9 mouse cellular contexts compared by ENCODE assay signal in the genomic region with DNA sequence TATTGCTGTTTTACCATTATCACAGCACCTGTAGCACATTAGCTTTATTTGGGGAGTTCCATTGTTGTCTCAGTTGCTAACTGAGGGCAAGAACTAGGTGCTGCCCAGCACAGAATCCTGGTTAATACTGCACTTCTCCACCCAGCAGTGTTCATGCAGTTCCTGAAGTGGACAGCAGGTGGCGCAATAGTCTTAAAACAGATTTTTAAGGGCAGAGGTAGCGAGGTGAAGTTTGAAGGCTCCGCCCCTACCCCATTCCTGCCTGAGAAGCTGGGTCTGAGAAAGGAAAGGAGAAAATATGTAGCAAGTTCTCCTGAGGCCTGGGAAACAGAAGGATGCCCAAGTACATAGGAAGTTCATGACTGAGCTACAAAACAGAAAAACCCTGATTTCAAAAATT. TPM values are rescaled to one million over a fixed set of nuclear protein-coding genes. Genes with fewer than 3 reads are reported as not detected.
DNase-seq lines count a peak whose midpoint lies in the region; ATAC-seq and TF ChIP-seq lines count a peak whose summit lies in the region.
"Had no signal": no experiment of that assay in that cellular context is flagged by ENCODE, and none has a peak within 500 bp of the region (broad histone marks: within the 10 kb centered on the region; RNA-seq: fewer than 3 reads in every experiment).

No protein-coding gene starts in this region.

- DNase-seq in MEL-GATA-1-ER (ENCODE audit: extremely low read depth, low read depth): peak; percentile 60
- DNase-seq in heart, postnatal 14 days: peak; percentile 79 to 93
- peak; percentile 62 for DNase-seq in layer of hippocampus, adult 9-11 months
- peak; percentile 78 for DNase-seq in right cerebral cortex, postnatal 25 days
- DNase-seq in yolk sac, embryonic 10.5 days (ENCODE audit: low spot score): peak; percentile 72

- peaks cover 18% of the 10 kb centered on the region for H3K4me1 ChIP-seq in bone marrow macrophage, adult 2 months (ENCODE audit: control insufficient read depth, insufficient read depth, low read length)

- no peak overlapping the region for H3K4me3 ChIP-seq in bone marrow macrophage, adult 2 months (ENCODE audit: insufficient read depth, low read length)

- peak; percentile 55 for TF ChIP-seq CTCF in bone marrow macrophage, adult 2 months (IDR thresholded peaks at IDR 0.05; ENCODE audit: low read depth, low read length)

- peak; percentile 55 for ATAC-seq in erythroblast, adult 5-6 weeks (replicated peaks; ENCODE audit: low FRiP score, poor library complexity, severe bottlenecking)
- peak; percentile 60 for ATAC-seq in megakaryocyte progenitor cell, adult 5-6 weeks (replicated peaks; ENCODE audit: poor library complexity)

- intact Hi-C loops in heart, postnatal 14 days (cut with DNase I): loop anchor here (1.0 to 5.0 kb wide), 5 partner anchors 23 to 345 kb away; a partner anchor contains a TSS

- TF ChIP-seq POLR2A in bone marrow macrophage, adult 2 months (IDR thresholded peaks at IDR 0.05; ENCODE audit: borderline replicate concordance, low read depth, low read length): no peak

- H3K27ac ChIP-seq in bone marrow macrophage, adult 2 months (ENCODE audit: insufficient read depth, low read depth, low read length): no peak overlapping the region
- H3K27ac ChIP-seq: macrophage had no signal

RNA-seq across cellular contexts. Expression of a gene that starts 11.9 kb away (rescaled TPM):
- polyA plus RNA-seq in bone marrow macrophage, adult 2 months (2012; ENCODE audit: insufficient read depth, insufficient read length, missing spikeins): 129 and 144 TPM in 2 replicates
- total RNA-seq in erythroblast, adult 5-6 weeks (2015; ENCODE audit: low replicate concordance): 35.9 and 75.1 TPM in 2 replicates
- 13.7 and 19.5 TPM in 2 replicates for total RNA-seq in erythroblast, adult 5-6 weeks (2017; ENCODE audit: low replicate concordance)
- total RNA-seq in heart, postnatal 14 days (2021): 10 to 100 TPM; 62.3 to 63.1 TPM
- 111 and 112 TPM in 2 replicates for total RNA-seq in megakaryocyte progenitor cell, adult 5-6 weeks (2015)
- 76.3 and 94.7 TPM in 2 replicates for total RNA-seq in megakaryocyte progenitor cell, adult 5-6 weeks (2017)

RNA-seq across cellular contexts. Expression of a gene that starts 36.8 kb away (rescaled TPM):
- 3.7 and 5.1 TPM in 2 replicates for polyA plus RNA-seq in bone marrow macrophage, adult 2 months (2012; ENCODE audit: insufficient read depth, insufficient read length, missing spikeins)
- total RNA-seq in erythroblast, adult 5-6 weeks (2015; ENCODE audit: low replicate concordance): 0.38 and 1.7 TPM in 2 replicates
- 0.68 TPM in 1 of 2 replicates, not detected in the other for total RNA-seq in erythroblast, adult 5-6 weeks (2017; ENCODE audit: low replicate concordance)
- 1 to 10 TPM; 8.0 to 8.5 TPM for total RNA-seq in heart, postnatal 14 days (2021)
- total RNA-seq in megakaryocyte progenitor cell, adult 5-6 weeks (2015): 1.1 and 2.0 TPM in 2 replicates
- total RNA-seq in megakaryocyte progenitor cell, adult 5-6 weeks (2017): 0.10 and 0.37 TPM in 2 replicates

RNA-seq across cellular contexts. Expression of a gene that starts 42.0 kb away (rescaled TPM):
- polyA plus RNA-seq in bone marrow macrophage, adult 2 months (2012; ENCODE audit: insufficient read depth, insufficient read length, missing spikeins): not detected in 2 replicates
- not detected in 2 replicates for total RNA-seq in erythroblast, adult 5-6 weeks (2015; ENCODE audit: low replicate concordance)
- 0.28 TPM in 1 of 2 replicates, not detected in the other for total RNA-seq in erythroblast, adult 5-6 weeks (2017; ENCODE audit: low replicate concordance)
- not detected for total RNA-seq in heart, postnatal 14 days (2021)
- not detected in 2 replicates for total RNA-seq in megakaryocyte progenitor cell, adult 5-6 weeks (2015)
- total RNA-seq in megakaryocyte progenitor cell, adult 5-6 weeks (2017): 0.21 and 0.95 TPM in 2 replicates

RNA-seq across cellular contexts. Expression of a gene that starts 55.4 kb away (rescaled TPM):
- polyA plus RNA-seq in bone marrow macrophage, adult 2 months (2012; ENCODE audit: insufficient read depth, insufficient read length, missing spikeins): 1.0 and 3.4 TPM in 2 replicates
- 1.9 TPM in 1 of 2 replicates, not detected in the other for total RNA-seq in erythroblast, adult 5-6 weeks (2015; ENCODE audit: low replicate concordance)
- total RNA-seq in erythroblast, adult 5-6 weeks (2017; ENCODE audit: low replicate concordance): 0.77 TPM in 1 of 2 replicates, not detected in the other
- 10 to 100 TPM; 15.7 to 16.8 TPM for total RNA-seq in heart, postnatal 14 days (2021)
- 0.32 and 0.86 TPM in 2 replicates for total RNA-seq in megakaryocyte progenitor cell, adult 5-6 weeks (2015)
- total RNA-seq in megakaryocyte progenitor cell, adult 5-6 weeks (2017): 0.12 and 0.30 TPM in 2 replicates
